Mouse (Mus musculus) CH12.LX (cell line): ENCODE measurements around the gene Naa80. TPM values are rescaled to one million over a fixed set of nuclear protein-coding genes. Genes with fewer than 3 reads are reported as not detected.
A peak's percentile ranks its signal among the peaks of the same experiment; 100 is the strongest.

ENCODE experiments used
- DNase-seq: peaks from one replicate; pipeline ENCODE4 v3.0.0-alpha.2; 2013; ENCODE audit errors: extremely low read depth
- H3K27ac ChIP-seq: 2 replicates; pipeline ENCODE4 v1.5.1; 2012; ENCODE audit warnings: low read depth, mild to moderate bottlenecking, control low read depth, moderate library complexity; ENCODE audit not compliant: insufficient read depth
- H3K27me3 ChIP-seq: replicated peaks from 2 replicates; pipeline ENCODE3; 2012; ENCODE audit warnings: inconsistent platforms
- H3K36me3 ChIP-seq, 2 experiments: replicated peaks in 1 of 2; 2 replicates each; pipeline versions ENCODE3 to v1.6.1; 2012; ENCODE audit warnings: inconsistent platforms in 1 of 2, low read length in 1 of 2, mild to moderate bottlenecking in 1 of 2, mixed read lengths in 1 of 2, moderate library complexity in 1 of 2; ENCODE audit not compliant: control insufficient read depth in 1 of 2, insufficient read depth in 1 of 2
- H3K4me1 ChIP-seq, 2 experiments: 2 replicates each; pipeline ENCODE4 v1.6.1; 2012; ENCODE audit warnings: inconsistent platforms in 1 of 2, moderate library complexity in 1 of 2; ENCODE audit not compliant: insufficient read depth in 2 of 2, control insufficient read depth in 1 of 2
- H3K4me2 ChIP-seq: 2 replicates; pipeline ENCODE4 v1.6.1; 2012; ENCODE audit warnings: low read depth, mild to moderate bottlenecking, control low read depth; ENCODE audit not compliant: poor library complexity, insufficient read depth, severe bottlenecking
- H3K4me3 ChIP-seq, 3 experiments: fragments of 150-350 bp in 1 of 3; sonication (generic) in 1 of 3; replicated peaks in 1 of 3; 2 replicates each; pipeline versions ENCODE3 to v1.5.1; 2011 to 2012; ENCODE audit warnings: low read depth in 2 of 3, low read length in 2 of 3, mild to moderate bottlenecking in 2 of 3, moderate library complexity in 2 of 3, control low read depth in 1 of 3, improper control_type of control experiment in 1 of 3, inconsistent platforms in 1 of 3, mixed read lengths in 1 of 3; ENCODE audit not compliant: poor library complexity in 1 of 3
- H3K79me2 ChIP-seq: replicated peaks from 2 replicates; pipeline ENCODE4 v1.6.1; 2012; ENCODE audit warnings: mild to moderate bottlenecking, moderate library complexity; ENCODE audit not compliant: control insufficient read depth, poor library complexity, insufficient read depth, severe bottlenecking; ENCODE audit errors: extremely low read depth
- H3K9ac ChIP-seq: 2 replicates; pipeline ENCODE4 v1.6.1; 2012; ENCODE audit warnings: low read depth, mild to moderate bottlenecking, control low read depth, moderate library complexity; ENCODE audit not compliant: insufficient read depth
- H3K9me3 ChIP-seq: replicated peaks from 2 replicates; pipeline ENCODE3; 2012; ENCODE audit warnings: low read length, inconsistent platforms, mixed read lengths
- BHLHE40 ChIP-seq: IDR thresholded peaks from 2 replicates; pipeline ENCODE4 v1.6.1; 2011; ENCODE audit warnings: mild to moderate bottlenecking, low read depth, low read length, improper control_type of control experiment
- CTCF ChIP-seq, 2 experiments: IDR thresholded peaks in 1 of 2; conservative IDR thresholded peaks in 1 of 2; 2 replicates each; pipeline ENCODE4 v1.5.1; 2011 to 2012; ENCODE audit warnings: low read depth in 2 of 2, low read length in 2 of 2, improper control_type of control experiment in 1 of 2, inconsistent platforms in 1 of 2, mild to moderate bottlenecking in 1 of 2, moderate library complexity in 1 of 2
- EP300 ChIP-seq: IDR thresholded peaks from 2 replicates; pipeline ENCODE4 v1.6.1; 2011; ENCODE audit warnings: low read length, improper control_type of control experiment
- GABPA ChIP-seq: IDR thresholded peaks from 2 replicates; pipeline ENCODE4 v1.6.1; 2012; ENCODE audit warnings: low read depth, low read length, improper control_type of control experiment, inconsistent platforms; ENCODE audit not compliant: insufficient replicate concordance
- JUND ChIP-seq: conservative IDR thresholded peaks from 2 replicates; pipeline ENCODE4 v1.6.1; 2011; ENCODE audit warnings: low read depth, low read length, improper control_type of control experiment
- MAFK ChIP-seq: IDR thresholded peaks from 2 replicates; pipeline ENCODE4 v1.6.1; 2011; ENCODE audit warnings: low read length, improper control_type of control experiment; ENCODE audit not compliant: insufficient replicate concordance
- MXI1 ChIP-seq: IDR thresholded peaks from 2 replicates; pipeline ENCODE4 v1.6.1; 2011; ENCODE audit warnings: mild to moderate bottlenecking, low read depth, low read length, improper control_type of control experiment
- MYC ChIP-seq: IDR thresholded peaks from 2 replicates; pipeline ENCODE4 v1.6.1; 2011; ENCODE audit warnings: low read depth, mild to moderate bottlenecking, improper control_type of control experiment, low read length
- NRF1 ChIP-seq: IDR thresholded peaks from 2 replicates; pipeline ENCODE4 v1.6.1; 2014; ENCODE audit warnings: low read depth, mild to moderate bottlenecking, inconsistent platforms, low read length, improper control_type of control experiment, moderate library complexity
- RAD21 ChIP-seq: IDR thresholded peaks from 2 replicates; pipeline ENCODE4 v1.6.1; 2011; ENCODE audit warnings: low read depth, mild to moderate bottlenecking, low read length, improper control_type of control experiment, moderate library complexity
- SIN3A ChIP-seq: IDR thresholded peaks from 2 replicates; pipeline ENCODE4 v1.6.1; 2012; ENCODE audit warnings: low read length, improper control_type of control experiment, inconsistent platforms
- SMC3 ChIP-seq: IDR thresholded peaks from 2 replicates; pipeline ENCODE4 v1.6.1; 2011; ENCODE audit warnings: low read depth, low read length, improper control_type of control experiment
- USF1 ChIP-seq: IDR thresholded peaks from 2 replicates; pipeline ENCODE4 v1.6.1; 2014; ENCODE audit warnings: low read depth, mild to moderate bottlenecking, inconsistent platforms, low read length, improper control_type of control experiment
- ZKSCAN1 ChIP-seq: IDR thresholded peaks from 2 replicates; pipeline ENCODE4 v1.6.1; 2012; ENCODE audit warnings: low read depth, inconsistent platforms, low read length, improper control_type of control experiment, borderline replicate concordance
- ZMIZ1 ChIP-seq: IDR thresholded peaks from 2 replicates; pipeline ENCODE4 v1.6.1; 2012; ENCODE audit warnings: low read depth, mild to moderate bottlenecking, inconsistent platforms, low read length, improper control_type of control experiment
- dilution Hi-C: fragments of 300-500 bp; cut with MboI; formaldehyde crosslinking; loops from 2 replicates; pipeline ENCODE4 v1.14.3; 2020; ENCODE audit warnings: low sequenced_read_pairs; ENCODE audit not compliant: extremely low pct_unique_long_range_greater_than_20kb, extremely low pct_ligation_motif_present
- in situ Hi-C: fragments of 300-500 bp; cut with MboI; formaldehyde crosslinking; loops from 3 replicates; pipeline ENCODE4 v1.14.3; 2019; ENCODE audit warnings: low sequenced_read_pairs, low pct_ligation_motif_present, low pct_unique_long_range_greater_than_20kb, mixed read lengths
- polyA plus RNA-seq: library from polyadenylated mRNA; unstranded; fragments of >175 nt; gene quantifications from 2 replicates; pipeline ENCODE4 v1.2.1, GENCODE M21; 2012; ENCODE audit warnings: low read depth; ENCODE audit not compliant: insufficient read length
- total RNA-seq, 2 experiments: library from RNA; depleted of rRNA; stranded (reverse); fragments of 300-350 nt in 1 of 2; fragments of >200 nt in 1 of 2; gene quantifications; 2 replicates each; pipeline ENCODE4 v1.2.3; 2012 to 2014

Gene Naa80
- total and polyA plus RNA-seq, 3 experiments: 1.7 to 9.3 (median 4.8) TPM

GRCm38 (mm10) chr9:107555031-107555457, 23.6 kb upstream of the Naa80 start:
- no peaks in the 10 kb centered on the region for H3K9me3 ChIP-seq
- H3K36me3 ChIP-seq: peaks cover 32 to 53% of the 10 kb centered on the region in 2 experiments
- peaks cover 29% of the 10 kb centered on the region for H3K79me2 ChIP-seq
- H3K4me1 ChIP-seq: peaks cover 10 to 30% of the 10 kb centered on the region in 2 experiments
- no peaks in the 10 kb centered on the region for H3K27me3 ChIP-seq
- peak overlapping the region; percentile 82 for H3K27ac ChIP-seq
- peak overlapping the region; percentile 69 to 91 (median 83) for H3K4me3 ChIP-seq
- in situ Hi-C loops (no loop called here), dilution Hi-C loops (no loop called here)
- peak overlapping the region; percentile 90; the same call in 1 of the 2 replicates for H3K4me2 ChIP-seq
- DNase-seq: no peak
- 0 out of 2 replicates have a peak, but pooled peaks have one; percentile 8 for TF ChIP-seq SIN3A
- no peak for TF ChIP-seq EP300
- TF ChIP-seq NRF1: no peak
- H3K9ac ChIP-seq: peak overlapping the region; percentile 77

GRCm38 (mm10) chr9:107555701-107556100, 23.0 kb upstream of the Naa80 start:
- Histone ChIP-seq H3K36me3 (peaks cover 32 to 58% of the 10 kb centered on the region in 2 experiments), H3K9ac (peak overlapping the region; percentile 77), H3K27ac (no peak overlapping the region), H3K4me3 (peak overlapping the region; percentile 69 to 91 (median 83)), H3K9me3 (no peaks in the 10 kb centered on the region), H3K79me2 (peaks cover 29% of the 10 kb centered on the region), H3K4me1 (peaks cover 10 to 27% of the 10 kb centered on the region in 2 experiments), H3K4me2 (peak overlapping the region; percentile 90), H3K27me3 (no peaks in the 10 kb centered on the region)
- in situ Hi-C loops (no loop called here), dilution Hi-C loops (no loop called here)
- TF ChIP-seq BHLHE40 (no peak), MYC (no peak), MAFK (no peak), JUND (no peak), RAD21 (no peak), CTCF (conservative IDR thresholded peaks at IDR 0.05 in 1 of 2, IDR thresholded peaks at IDR 0.05 in 1 of 2; ENCODE audit: low read depth in 2 of 2, low read length in 2 of 2) (no peak), ZMIZ1 (no peak), USF1 (no peak), SMC3 (no peak), MXI1 (no peak), ZKSCAN1 (no peak), GABPA (no peak)
- DNase-seq: no peak
